Mouse (Mus musculus): ENCODE data around the gene Aanat. TPM values are rescaled to one million over a fixed set of nuclear protein-coding genes. Genes with fewer than 3 reads are reported as not detected.
A peak's percentile ranks its signal among the peaks of the same experiment; 100 is the strongest.
"Not testable (repeated sequence)": the region's sequence is repeated elsewhere in the genome, so short reads cannot be mapped to it uniquely, and the experiment has no call there.

The Aanat gene
- total RNA-seq, 2 experiments from 2014 or later = not detected

GRCm38 (mm10) chr11:116604097-116604496 lies 17.9 kb downstream of the Aanat start:
- no peak for ATAC-seq (replicated peaks; ENCODE audit: poor library complexity)

- no peak for ATAC-seq (replicated peaks; ENCODE audit: poor library complexity)
Measured at GRCm38 (mm10) chr11:116607717-116608116, 21.5 kb downstream of the Aanat start.

- no peak for ATAC-seq (replicated peaks; ENCODE audit: poor library complexity)
Measured at GRCm38 (mm10) chr11:116609965-116610630, 23.9 kb downstream of the Aanat start.

- ATAC-seq (replicated peaks; ENCODE audit: poor library complexity) = not testable (repeated sequence)
Measured at GRCm38 (mm10) chr11:116611168-116611567, 24.9 kb downstream of the Aanat start.

- no peak for ATAC-seq (replicated peaks; ENCODE audit: poor library complexity)
Measured at GRCm38 (mm10) chr11:116611883-116612282, 25.7 kb downstream of the Aanat start.

GRCm38 (mm10) chr11:116612554-116612953 lies 26.3 kb downstream of the Aanat start:
- ATAC-seq (replicated peaks; ENCODE audit: poor library complexity) = no peak

GRCm38 (mm10) chr11:116613234-116613633 lies 27.0 kb downstream of the Aanat start:
- ATAC-seq (replicated peaks; ENCODE audit: poor library complexity) = no peak

GRCm38 (mm10) chr11:116615735-116616437 lies 29.7 kb downstream of the Aanat start:
- peak; percentile 67 for ATAC-seq (replicated peaks; ENCODE audit: poor library complexity)

GRCm38 (mm10) chr11:116616438-116617118 lies 30.3 kb downstream of the Aanat start:
- peak; percentile 35 for ATAC-seq (replicated peaks; ENCODE audit: poor library complexity)

- no peak for ATAC-seq (replicated peaks; ENCODE audit: poor library complexity)
Measured at GRCm38 (mm10) chr11:116617641-116618040, 31.4 kb downstream of the Aanat start.

- no peak for ATAC-seq (replicated peaks; ENCODE audit: poor library complexity)
Measured at GRCm38 (mm10) chr11:116618666-116619065, 32.4 kb downstream of the Aanat start.

GRCm38 (mm10) chr11:116619156-116619555 lies 32.9 kb downstream of the Aanat start:
- ATAC-seq (replicated peaks; ENCODE audit: poor library complexity) = no peak

GRCm38 (mm10) chr11:116619561-116619960 lies 33.3 kb downstream of the Aanat start:
- ATAC-seq (replicated peaks; ENCODE audit: poor library complexity) = no peak

GRCm38 (mm10) chr11:116620073-116620472 lies 33.8 kb downstream of the Aanat start:
- ATAC-seq (replicated peaks; ENCODE audit: poor library complexity) = peak; percentile 17

GRCm38 (mm10) chr11:116620559-116621253 lies 34.5 kb downstream of the Aanat start:
- ATAC-seq (replicated peaks; ENCODE audit: poor library complexity) = no peak

GRCm38 (mm10) chr11:116621258-116621704 lies 35.0 kb downstream of the Aanat start:
- no peak for ATAC-seq (replicated peaks; ENCODE audit: poor library complexity)

GRCm38 (mm10) chr11:116623281-116624124 lies 37.3 kb downstream of the Aanat start:
- 0 out of 2 replicates have a peak, but pooled peaks have one; percentile 3 for ATAC-seq (replicated peaks; ENCODE audit: poor library complexity)

GRCm38 (mm10) chr11:116624131-116624832 lies 38.0 kb downstream of the Aanat start:
- ATAC-seq (replicated peaks; ENCODE audit: poor library complexity) = peak; percentile 72

Data from megakaryocyte progenitor cell, adult 5-6 weeks (primary cell).